Mouse (Mus musculus): Measurements from ENCODE around the gene Pkdrej.

The Pkdrej gene

DNA sequence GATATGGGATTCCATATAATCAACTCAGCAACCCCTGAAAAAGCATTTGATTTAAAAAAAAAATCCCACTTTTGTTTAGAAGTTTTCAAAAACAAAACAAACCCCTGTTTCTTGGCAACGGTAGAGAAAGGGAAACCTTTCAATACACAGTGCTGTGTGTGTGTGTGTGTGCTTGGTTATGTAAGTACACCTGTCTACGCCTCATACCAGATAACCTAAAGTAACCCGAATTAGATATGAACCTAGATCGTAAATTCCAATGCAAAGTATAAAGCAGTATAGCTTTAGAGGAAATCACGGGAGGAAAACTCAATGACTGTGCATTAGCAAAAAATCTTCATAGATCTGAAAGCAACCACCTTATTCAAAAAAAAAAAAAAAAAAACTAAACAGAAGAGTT, 54.9 kb downstream of the Pkdrej start:
- no peak for DNase-seq

DNA sequence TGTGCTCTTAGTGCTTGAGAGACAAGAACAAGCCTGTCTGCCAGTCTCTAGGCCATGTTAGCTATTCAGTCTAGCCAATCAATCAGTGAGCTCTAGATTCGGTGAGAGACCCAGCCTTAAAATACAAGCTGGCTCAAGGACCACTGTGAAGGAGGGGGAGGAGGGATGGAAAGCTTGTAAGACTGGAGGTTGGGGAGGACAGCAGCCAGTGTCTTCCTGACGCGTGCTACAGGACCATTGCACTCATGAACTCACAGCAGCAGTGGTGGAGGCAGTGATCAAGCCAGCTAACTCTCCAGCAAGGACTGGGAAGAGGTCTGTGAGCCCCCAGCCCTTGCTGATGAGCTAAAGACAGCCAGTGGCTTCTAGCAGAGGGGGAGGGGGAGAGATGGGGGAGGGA, 56.5 kb downstream of the Pkdrej start:
- no peak for DNase-seq

All from spleen, adult 18-20 months (tissue).